Mouse (Mus musculus) activated CD4-positive, CD25-positive, alpha-beta regulatory T cell (primary cell): ENCODE measurements around the gene Gm20671. TPM values are rescaled to one million over a fixed set of nuclear protein-coding genes. Genes with fewer than 3 reads are reported as not detected.

Source experiments
- polyA plus RNA-seq, 2 experiments: library from polyadenylated mRNA; unstranded; fragments of 100-300 nt; shearing (Covaris generic); gene quantifications; one replicate each; pipeline ENCODE4 v1.2.1; 2017

Gene Gm20671
- polyA plus RNA-seq, result not detected

GRCm38 (mm10) chr5:32827009-32827408, at the start of gene Gm20671:
Gm20671 (minus strand) TSS chr5:32827109.

GRCm38 (mm10) chr5:32863253-32864228, 36.6 kb upstream of the Gm20671 start, which contains the start of gene Depdc5:
Depdc5 (plus strand) TSS chr5:32863701.

GRCm38 (mm10) chr5:32853731-32854507, 27.0 kb upstream of the Gm20671 start, which contains the start of gene Prr14l:
Prr14l (minus strand) TSS chr5:32854256.

GRCm38 (mm10) chr5:32785313-32785915, 41.5 kb downstream of the Gm20671 start, which contains the start of gene Pisd:
Pisd (minus strand) TSS chr5:32785646.

Other genes with a start within 250 kb of the Gm20671 start
- gene Yes1, start 215.9 kb downstream of the Gm20671 start, polyA plus RNA-seq, result 1 to 10 TPM; 1.1 to 1.3 TPM
- gene Pisd, start 41.5 kb downstream of the Gm20671 start, polyA plus RNA-seq, result 100 to 1,000 TPM in 1 of 2 experiments, 10 to 100 TPM in 1; 58.2 to 102 TPM
- 10 to 100 TPM; 25.8 to 25.9 TPM for gene Prr14l, start 27.1 kb upstream of the Gm20671 start, polyA plus RNA-seq
- 10 to 100 TPM; 16.2 to 19.2 TPM for gene Depdc5, start 36.6 kb upstream of the Gm20671 start, polyA plus RNA-seq
- gene Ywhah, start 191.7 kb upstream of the Gm20671 start, polyA plus RNA-seq, result 100 to 1,000 TPM; 286 to 384 TPM